Mouse (Mus musculus) spleen, embryonic (tissue): ENCODE data around the gene Lpcat1.

ENCODE experiments used
- CTCF ChIA-PET: fragments of 350-600 bp; sonication (Branson Sonifier 250); formaldehyde crosslinking; loops from one replicate; lab custom pipeline; 2022; lab: Charles Lee

The Lpcat1 gene

GRCm38 (mm10) chr13:73467034-73467420 is at the start of gene Lpcat1:
Gene Lpcat1, plus strand, starts transcription at chr13:73467197.
- CTCF ChIA-PET: interaction anchor here (0.5 kb wide), 1 partner anchor 227 kb away, joined by 3 read pairs; no protein-coding TSS in a partner anchor

DNA sequence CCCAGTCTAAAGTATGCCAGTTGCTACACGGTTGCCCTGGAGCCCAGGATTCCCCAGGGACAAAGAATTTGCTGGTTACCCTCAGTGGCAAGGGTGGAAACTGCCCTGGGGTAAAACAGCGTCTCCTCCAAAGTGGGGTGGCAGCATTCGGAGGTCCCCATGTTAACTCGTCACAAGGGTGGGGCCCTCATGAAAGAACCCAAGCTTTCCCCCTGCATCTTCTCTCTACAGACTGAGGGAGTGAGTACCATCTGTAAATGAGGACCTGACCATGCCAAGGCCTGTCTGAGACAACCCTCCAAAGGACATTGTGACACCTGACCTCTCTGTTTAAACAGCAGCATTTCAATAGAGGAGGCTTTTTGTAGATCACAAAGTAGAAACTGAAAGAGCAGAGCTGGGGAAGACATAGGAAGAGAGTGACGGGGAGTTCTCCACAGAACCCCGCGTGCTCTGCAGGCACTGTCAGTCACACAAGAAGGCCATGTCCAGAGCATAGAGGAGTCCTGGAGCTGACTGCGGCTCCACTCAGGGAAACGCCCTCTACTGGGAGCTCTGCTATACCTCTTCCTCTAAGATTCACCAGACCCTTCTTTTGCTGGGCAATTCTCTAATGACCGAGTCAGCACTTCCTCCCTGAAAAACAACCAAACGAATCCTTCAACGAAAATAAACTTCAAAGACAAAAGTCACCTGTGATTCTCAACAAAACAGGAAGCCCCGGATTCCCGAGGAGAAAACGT is 49.3 kb upstream of the Lpcat1 start:
- CTCF ChIA-PET: interaction anchor here (0.5 to 0.7 kb wide), 2 partner anchors 56 to 103 kb away, joined by 3 read pairs; no protein-coding TSS in a partner anchor

- CTCF ChIA-PET: interaction anchor here (0.5 kb wide), 1 partner anchor 104 kb away, joined by 3 read pairs; no protein-coding TSS in a partner anchor
Measured at GRCm38 (mm10) chr13:73418297-73418696, 48.7 kb upstream of the Lpcat1 start.

DNA sequence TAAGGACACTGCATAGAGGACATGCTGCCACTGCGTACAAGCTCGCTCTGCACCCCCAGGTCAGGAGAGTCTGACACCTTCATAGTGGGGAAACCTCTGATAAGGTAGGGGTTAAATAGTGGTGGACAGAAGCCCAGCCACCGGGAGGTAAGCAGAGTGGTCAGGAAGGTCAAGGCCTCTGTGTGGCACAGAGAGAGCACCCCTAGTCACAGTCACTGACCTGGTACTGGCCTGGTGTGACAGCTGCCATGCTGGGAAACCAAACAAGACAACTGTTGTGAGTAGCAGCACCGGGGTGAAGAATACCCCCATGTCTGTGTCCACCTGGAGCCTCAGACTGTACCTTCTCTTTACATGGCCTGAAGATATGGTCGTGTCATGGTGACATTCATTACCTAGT is 47.8 kb upstream of the Lpcat1 start:
- CTCF ChIA-PET: no interaction called here

- CTCF ChIA-PET: no interaction called here
Measured at GRCm38 (mm10) chr13:73423043-73423442, 44.0 kb upstream of the Lpcat1 start.

DNA sequence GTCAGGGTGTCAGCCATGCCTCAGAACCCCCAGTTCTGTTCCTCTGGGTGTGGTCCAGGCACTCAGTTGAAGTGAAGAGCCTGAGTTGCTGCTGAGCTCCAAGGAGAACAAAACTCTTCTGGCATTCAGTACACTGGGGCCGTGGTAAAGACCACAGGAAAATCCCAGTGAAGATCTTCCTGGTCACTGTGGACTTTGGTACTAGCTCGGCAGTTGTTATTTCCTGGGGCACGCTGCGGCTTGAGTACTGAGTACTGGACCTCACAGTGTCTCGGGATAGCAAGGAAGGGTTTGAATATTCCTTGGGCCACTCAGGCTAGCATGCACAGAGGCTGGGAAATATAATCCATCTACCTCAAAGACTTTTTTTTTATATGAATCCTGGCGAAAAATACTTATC is 42.0 kb upstream of the Lpcat1 start:
- CTCF ChIA-PET: interaction anchor here (1.3 to 2.5 kb wide), 4 partner anchors 10 to 84 kb away, joined by 3 to 29 read pairs (median 4); no protein-coding TSS in a partner anchor

DNA sequence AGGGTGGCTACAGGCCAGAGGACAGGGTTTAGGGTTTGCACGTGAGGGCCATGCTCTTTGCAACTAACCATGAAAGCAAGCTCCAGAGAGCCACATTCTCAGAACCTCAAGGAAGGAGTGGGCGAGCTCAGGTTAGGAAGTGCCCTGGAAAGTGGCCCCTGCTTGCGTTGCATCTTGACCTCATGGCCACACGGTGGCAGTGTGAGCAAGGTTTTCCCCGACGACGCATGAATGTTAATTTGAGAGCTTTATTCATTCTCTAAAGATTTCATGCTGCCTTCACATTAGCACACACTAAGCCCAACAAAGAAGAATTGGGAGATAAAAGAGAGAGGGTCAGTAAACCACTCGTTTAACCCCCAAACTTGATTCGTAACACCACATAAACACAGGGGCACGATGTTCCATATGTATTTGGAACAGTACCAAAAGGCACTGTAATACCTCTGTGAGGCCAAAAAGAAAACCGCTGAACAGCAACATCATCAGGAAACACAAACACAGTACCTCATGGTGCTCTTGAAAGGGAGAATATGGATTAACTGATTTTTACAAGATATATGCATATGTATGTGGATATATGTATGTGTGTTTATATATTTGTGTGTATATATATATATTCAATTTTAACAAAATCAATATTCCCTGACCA is 41.0 kb upstream of the Lpcat1 start:
- CTCF ChIA-PET: interaction anchor here (0.6 to 2.5 kb wide), 8 partner anchors 9 to 268 kb away, joined by 3 to 29 read pairs (median 4); no protein-coding TSS in a partner anchor

DNA sequence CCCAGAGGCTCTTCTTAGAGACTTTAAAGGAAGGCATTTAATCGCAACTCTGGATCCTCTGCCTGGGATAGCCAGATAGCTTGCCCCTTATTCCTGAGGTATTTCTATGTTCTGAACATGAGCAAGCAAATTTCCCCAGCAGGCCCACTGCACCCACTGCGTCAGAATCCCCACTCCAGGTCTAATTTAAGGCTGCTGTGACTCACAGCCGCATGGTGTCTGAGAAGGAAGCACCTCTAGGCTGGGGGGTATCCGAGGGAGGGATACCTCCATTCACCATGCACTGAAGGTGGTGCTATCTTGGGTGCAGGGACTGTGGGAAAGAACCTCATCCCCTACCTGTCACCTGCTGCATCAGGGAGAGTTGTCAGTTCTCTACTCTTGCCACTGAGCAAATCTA is 40.4 kb upstream of the Lpcat1 start:
- CTCF ChIA-PET: interaction anchor here (1.0 to 2.5 kb wide), 3 partner anchors 33 to 77 kb away, joined by 3 to 29 read pairs (median 4); no protein-coding TSS in a partner anchor

GRCm38 (mm10) chr13:73429605-73430321 is 37.2 kb upstream of the Lpcat1 start:
- CTCF ChIA-PET: no interaction called here

DNA sequence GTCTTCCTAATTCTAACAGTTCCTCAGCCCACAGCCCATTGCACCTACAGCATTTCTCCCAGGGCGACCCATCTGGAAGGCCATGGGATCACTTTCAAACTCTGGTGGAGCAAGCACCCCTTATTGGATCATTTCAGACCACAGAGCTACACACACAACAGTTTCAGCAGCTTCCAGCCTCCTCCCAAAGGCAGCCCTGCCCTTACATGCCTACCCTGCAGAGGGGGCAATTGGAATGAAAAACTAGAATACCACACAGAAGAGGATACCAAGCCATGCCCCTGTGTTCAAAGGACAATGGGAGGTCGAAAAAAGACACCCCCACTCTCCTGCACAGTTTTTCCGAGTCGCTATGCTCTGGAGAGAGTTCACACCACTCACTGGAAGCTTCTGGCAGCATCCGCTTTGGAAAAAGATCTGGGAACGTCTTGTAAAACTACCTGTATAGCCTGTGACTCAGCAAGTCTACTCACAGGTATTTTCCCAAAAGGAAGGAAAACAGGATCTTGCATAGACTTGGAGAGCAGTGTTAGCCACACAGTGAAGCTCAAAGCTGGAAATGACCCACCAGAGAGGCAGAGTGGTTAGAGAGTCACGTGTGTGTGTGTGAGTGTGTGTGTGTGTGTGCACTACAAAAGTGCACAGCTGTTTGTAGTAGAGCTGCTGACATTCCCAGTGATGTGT is 34.4 kb upstream of the Lpcat1 start:
- CTCF ChIA-PET: interaction anchor here (1.2 kb wide), 1 partner anchor 13 kb away, joined by 3 read pairs; no protein-coding TSS in a partner anchor

DNA sequence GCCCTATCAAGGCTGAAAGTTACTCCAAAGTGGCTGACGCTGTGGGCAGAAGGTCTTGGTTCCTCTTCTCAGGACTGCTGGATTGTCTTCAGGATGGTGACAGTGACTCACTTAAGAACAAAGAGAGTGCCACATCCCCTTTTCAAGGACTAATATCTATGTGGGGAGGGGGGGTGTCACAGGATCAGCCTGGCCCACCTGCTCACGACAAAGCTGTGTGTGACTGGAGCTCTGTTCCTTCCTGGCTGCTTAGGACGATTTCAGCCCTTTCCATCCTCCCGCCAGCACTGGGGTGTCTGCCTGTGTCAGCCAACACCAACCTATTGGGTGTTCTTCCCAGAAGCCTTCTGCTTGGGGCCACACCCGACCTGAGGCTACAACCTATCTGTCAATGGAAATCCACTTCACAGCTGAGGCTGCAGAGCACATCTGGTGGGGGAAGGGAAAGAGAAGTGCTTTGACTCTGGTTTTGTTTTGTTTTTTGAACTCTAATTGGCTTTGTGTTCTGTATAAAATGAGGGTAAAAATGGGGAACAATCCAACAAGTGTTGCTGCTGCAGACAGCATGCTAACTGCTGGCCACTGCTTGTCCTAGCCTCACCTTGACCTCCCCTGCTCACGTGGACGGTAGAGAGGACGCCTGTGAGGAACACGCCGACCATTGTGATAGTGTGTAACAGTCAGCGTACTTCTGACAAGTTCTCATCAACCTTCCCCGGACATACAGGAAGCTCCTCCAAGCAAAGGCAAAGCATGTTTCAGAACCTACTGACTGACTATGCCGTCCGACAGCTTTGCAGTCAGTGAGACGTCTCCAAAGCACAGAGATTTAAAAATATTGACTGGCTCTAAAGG is 33.1 kb upstream of the Lpcat1 start:
- CTCF ChIA-PET: interaction anchor here (1.2 kb wide), 1 partner anchor 12 kb away, joined by 3 read pairs; no protein-coding TSS in a partner anchor

DNA sequence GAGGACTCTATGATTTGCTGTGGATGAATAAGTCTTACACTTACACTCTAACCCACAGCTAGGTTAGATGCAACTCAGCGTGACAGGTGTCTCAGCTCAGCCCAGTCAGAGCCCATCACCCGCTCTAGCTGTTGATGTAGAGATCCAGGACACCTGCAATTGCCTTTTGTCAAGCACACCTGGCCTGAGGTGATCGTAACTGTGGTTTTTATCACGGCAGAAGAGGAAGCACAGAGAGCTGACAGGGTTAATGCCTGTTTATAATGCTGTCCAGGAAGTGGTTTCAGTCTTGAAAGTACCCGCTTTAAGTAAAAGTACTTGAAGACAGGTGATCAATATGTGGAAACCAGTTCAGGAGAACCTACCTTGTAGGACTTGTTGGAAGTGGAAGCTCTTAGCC is 32.3 kb upstream of the Lpcat1 start:
- CTCF ChIA-PET: interaction anchor here (0.8 to 1.2 kb wide), 2 partner anchors 9 to 76 kb away, joined by 3 to 5 read pairs; no protein-coding TSS in a partner anchor

GRCm38 (mm10) chr13:73435662-73436061 is 31.3 kb upstream of the Lpcat1 start:
- CTCF ChIA-PET: interaction anchor here (0.5 to 1.2 kb wide), 4 partner anchors 10 to 75 kb away, joined by 3 to 7 read pairs (median 4); no protein-coding TSS in a partner anchor

DNA sequence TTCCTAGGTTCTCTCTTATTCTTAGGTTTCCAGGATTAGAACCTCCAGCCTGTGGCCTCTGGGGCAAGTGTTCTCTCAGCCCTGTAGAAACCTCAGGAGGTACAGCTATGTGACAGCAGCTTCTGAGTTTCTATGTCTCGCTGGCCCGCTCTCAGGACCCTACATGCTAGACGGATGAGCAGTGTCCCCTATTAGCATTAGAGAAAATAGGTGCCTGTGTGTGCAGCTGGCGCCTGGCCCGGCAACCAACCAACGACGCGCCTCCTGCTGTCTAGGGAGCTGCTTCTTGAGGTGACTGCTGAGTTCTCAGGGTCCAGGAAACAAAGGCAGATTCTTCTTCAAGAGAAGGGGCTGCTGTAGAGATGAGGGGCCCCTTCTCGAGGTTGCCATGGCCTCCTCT is 27.9 kb upstream of the Lpcat1 start:
- CTCF ChIA-PET: no interaction called here

DNA sequence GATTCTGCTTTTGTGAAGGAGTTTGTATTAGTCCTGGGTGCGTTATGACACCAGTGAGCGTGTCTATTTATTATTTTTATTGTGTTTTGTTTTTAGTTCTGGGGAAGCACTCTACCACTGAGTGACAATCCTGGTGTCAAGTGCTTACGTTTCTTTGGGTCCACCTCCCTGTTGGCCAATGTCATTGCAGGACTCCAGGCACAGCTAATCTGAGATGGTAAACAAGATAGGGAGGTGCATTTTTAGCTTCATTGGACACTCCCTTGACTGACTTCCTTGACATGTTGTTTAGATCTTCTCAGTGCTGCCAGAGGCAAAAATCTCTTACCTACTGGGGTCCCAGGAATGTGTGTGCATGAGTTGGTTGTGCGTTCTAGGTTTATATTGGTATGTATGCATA is 26.0 kb upstream of the Lpcat1 start:
- CTCF ChIA-PET: no interaction called here

DNA sequence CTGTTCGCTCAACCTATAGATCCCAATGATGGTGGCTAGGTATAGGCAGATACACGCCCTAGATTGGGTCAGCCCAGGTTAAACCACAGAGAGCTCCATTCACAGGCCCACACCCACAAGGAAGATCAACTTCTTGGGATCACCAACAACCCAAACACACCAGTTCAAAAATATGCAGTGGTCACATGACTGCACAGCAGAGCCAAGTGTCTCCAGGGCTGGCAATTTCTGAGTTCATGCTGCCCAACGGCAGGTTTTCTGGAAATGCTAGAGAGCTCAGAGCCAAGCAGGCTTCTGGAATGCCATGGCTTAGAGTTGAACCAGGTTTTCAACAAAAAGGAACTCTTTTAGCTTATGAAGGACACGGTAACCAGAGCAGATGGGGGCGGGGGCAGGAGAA is 25.3 kb upstream of the Lpcat1 start:
- CTCF ChIA-PET: no interaction called here

DNA sequence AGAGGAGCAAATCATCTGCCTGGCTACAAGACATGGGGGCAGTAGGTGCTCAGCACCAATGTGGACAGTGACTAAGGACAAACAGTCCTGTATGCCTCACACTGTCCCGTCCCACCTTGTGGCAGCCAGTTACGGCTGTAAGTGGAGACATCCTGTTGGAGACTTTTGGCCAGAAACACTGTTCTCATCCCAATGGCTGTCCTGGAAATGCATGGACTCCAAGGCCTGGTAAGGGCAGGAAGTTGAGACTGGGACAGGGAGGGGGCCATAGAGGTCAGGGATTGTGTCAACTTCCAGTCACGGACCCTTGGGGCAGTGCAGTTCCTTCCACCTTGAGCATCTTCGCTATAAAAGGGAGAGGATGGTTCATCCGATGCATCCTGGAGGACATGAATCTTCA is 24.6 kb upstream of the Lpcat1 start:
- CTCF ChIA-PET: no interaction called here

GRCm38 (mm10) chr13:73443093-73443821 is 23.7 kb upstream of the Lpcat1 start:
- CTCF ChIA-PET: no interaction called here

DNA sequence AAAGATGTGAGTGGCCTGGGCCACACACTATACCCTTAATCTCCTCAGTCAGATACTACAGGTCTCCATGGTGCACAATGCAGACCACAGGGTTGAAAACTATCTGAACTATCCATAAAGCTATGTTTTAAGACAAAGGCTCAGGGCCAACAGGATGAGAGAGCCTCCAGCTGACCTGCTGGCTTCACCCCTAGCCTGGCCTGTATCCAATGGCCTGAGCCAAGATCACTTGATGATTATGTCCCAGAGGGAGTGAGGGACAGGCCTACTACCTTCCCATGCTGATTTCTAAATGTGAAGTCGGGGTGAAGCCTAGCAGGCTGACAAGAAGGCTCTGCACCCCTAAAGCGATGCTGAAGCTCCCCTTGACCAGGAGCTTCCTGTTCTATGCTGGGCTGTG is 21.9 kb upstream of the Lpcat1 start:
- CTCF ChIA-PET: interaction anchor here (0.6 kb wide), 1 partner anchor 12 kb away, joined by 3 read pairs; no protein-coding TSS in a partner anchor
